Mouse (Mus musculus): ENCODE measurements around the gene Myrip. TPM values are rescaled to one million over a fixed set of nuclear protein-coding genes. Genes with fewer than 3 reads are reported as not detected.

Myrip gene
- polyA plus RNA-seq, 1 experiment from 2014 or later = 5.4 TPM

DNA sequence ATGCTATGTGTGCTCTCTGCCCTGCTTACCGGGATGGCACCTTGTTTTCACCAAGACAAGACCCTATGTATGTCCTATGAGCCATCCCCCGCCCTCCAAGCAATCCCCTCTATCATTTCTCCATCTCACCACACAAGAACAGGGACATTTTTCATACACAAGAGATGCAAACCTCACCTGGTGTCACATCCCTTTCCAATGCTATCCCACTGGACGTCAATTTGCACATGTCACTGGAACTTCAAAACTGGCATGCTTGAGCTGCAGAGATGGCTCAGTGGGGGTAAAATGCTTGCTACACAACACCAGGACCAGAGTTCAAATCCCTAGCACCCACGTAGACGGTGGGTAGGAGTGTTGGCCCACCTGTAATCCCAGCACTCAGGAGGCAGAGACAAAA is 196.7 kb downstream of the Myrip start:
- DNase-seq (no peak), ATAC-seq (ENCODE audit: low FRiP score, low TSS enrichment) (no peak)
- Histone ChIP-seq H3K4me2 (ENCODE audit: low read length) (no peak overlapping the region), H3K4me1 (ENCODE audit: control insufficient read depth, insufficient read depth, low read length) (peaks cover 13% of the 10 kb centered on the region), H3K4me3 (replicated peaks; ENCODE audit: low read depth, low read length) (no peak overlapping the region), H3K9ac (replicated peaks; ENCODE audit: low read length) (no peak overlapping the region), H3K27me3 (ENCODE audit: control insufficient read depth, insufficient read depth, low read length) (no peaks in the 10 kb centered on the region), H3K36me3 (ENCODE audit: control insufficient read depth, insufficient read depth, low read length) (peaks cover 31% of the 10 kb centered on the region), H3K27ac (replicated peaks; ENCODE audit: low read depth, low read length) (no peak overlapping the region), H3K9me3 (ENCODE audit: control insufficient read depth, low read length) (no peaks in the 10 kb centered on the region)
- 81% methylated on average over 5 of the region's 5 CpGs for WGBS

- H3K9me3 ChIP-seq (ENCODE audit: control insufficient read depth, low read length) = 0 out of 2 replicates have a peak, but pooled peaks cover 2% of the 10 kb centered on the region
- H3K4me2 ChIP-seq (ENCODE audit: low read length) = no peak overlapping the region
- no peaks in the 10 kb centered on the region for H3K27me3 ChIP-seq (ENCODE audit: control insufficient read depth, insufficient read depth, low read length)
- H3K9ac ChIP-seq (replicated peaks; ENCODE audit: low read length) = no peak overlapping the region
- no peak overlapping the region for H3K4me3 ChIP-seq (replicated peaks; ENCODE audit: low read depth, low read length)
- peaks cover 7% of the 10 kb centered on the region; the same call in 1 of the 2 replicates for H3K36me3 ChIP-seq (ENCODE audit: control insufficient read depth, insufficient read depth, low read length)
- 41% methylated on average over 10 of the region's 10 CpGs for WGBS
- no peak overlapping the region for H3K27ac ChIP-seq (replicated peaks; ENCODE audit: low read depth, low read length)
- ATAC-seq (ENCODE audit: low FRiP score, low TSS enrichment) = no peak
- no peaks in the 10 kb centered on the region for H3K4me1 ChIP-seq (ENCODE audit: control insufficient read depth, insufficient read depth, low read length)
- DNase-seq = no peak
These were observed 200.0 kb downstream of the Myrip start for GRCm38 (mm10) chr9:120501191-120501902.

DNA sequence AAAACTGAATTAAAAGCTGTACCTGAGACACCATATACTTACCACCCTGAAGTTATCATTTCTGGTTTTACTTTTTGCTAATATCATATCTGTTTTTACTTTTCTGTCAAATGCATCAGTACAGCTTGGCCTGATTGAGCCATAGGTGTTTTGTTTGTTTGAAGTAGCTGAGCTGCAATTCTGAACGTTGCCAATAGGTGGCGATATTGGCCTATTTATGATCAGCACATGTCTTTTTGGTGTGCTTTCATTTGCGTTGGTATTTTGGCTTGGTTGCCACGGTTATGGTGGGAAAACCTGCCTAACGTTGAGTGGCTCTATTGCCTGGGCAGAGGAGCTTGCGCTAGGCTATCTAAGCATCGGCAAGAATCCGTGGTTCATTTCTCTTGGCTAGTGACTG is 200.7 kb downstream of the Myrip start:
- DNase-seq (peak; percentile 95), ATAC-seq (ENCODE audit: low FRiP score, low TSS enrichment) (no peak; the same call in 1 of the 2 replicates)
- 0 out of 2 replicates have a peak, but pooled peaks cover 7% of the 10 kb centered on the region for H3K9me3 ChIP-seq (ENCODE audit: control insufficient read depth, low read length)
- H3K4me1 ChIP-seq (ENCODE audit: control insufficient read depth, insufficient read depth, low read length) = no peaks in the 10 kb centered on the region
- no peak overlapping the region for H3K4me2 ChIP-seq (ENCODE audit: low read length)
- H3K9ac ChIP-seq (replicated peaks; ENCODE audit: low read length) = peak overlapping the region; percentile 20; the same call in 1 of the 2 replicates
- H3K4me3 ChIP-seq (replicated peaks; ENCODE audit: low read depth, low read length) = no peak overlapping the region
- WGBS = 7% methylated on average over 8 of the region's 8 CpGs
- H3K27ac ChIP-seq (replicated peaks; ENCODE audit: low read depth, low read length) = no peak overlapping the region
- peaks cover 5% of the 10 kb centered on the region; the same call in 1 of the 2 replicates for H3K36me3 ChIP-seq (ENCODE audit: control insufficient read depth, insufficient read depth, low read length)
- H3K27me3 ChIP-seq (ENCODE audit: control insufficient read depth, insufficient read depth, low read length) = no peaks in the 10 kb centered on the region

GRCm38 (mm10) chr9:120504423-120504822 is 203.1 kb downstream of the Myrip start:
- H3K4me1 ChIP-seq (ENCODE audit: control insufficient read depth, insufficient read depth, low read length) = no peaks in the 10 kb centered on the region
- no peaks in the 10 kb centered on the region for H3K27me3 ChIP-seq (ENCODE audit: control insufficient read depth, insufficient read depth, low read length)

DNA sequence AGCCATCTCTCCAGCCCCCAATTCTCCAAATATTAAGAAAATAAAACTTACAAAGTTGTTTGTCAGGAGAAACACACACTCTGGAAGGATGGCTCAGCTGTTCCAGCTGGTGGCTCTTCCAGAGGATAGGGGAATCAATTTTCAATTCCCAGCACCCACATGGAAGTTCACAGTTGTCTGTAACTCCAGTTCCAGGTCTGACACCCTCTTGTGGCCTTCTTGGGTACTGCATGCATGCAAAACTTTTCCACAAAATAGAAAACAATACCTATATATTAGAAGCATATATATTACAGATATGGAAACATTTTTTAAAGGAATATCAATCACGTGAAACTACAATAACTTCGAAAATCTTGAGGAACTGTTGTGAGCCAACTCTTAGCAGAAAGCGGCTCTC is 210.5 kb downstream of the Myrip start:
- H3K27me3 ChIP-seq (ENCODE audit: control insufficient read depth, insufficient read depth, low read length) = no peaks in the 10 kb centered on the region
- no peak overlapping the region for H3K9ac ChIP-seq (replicated peaks; ENCODE audit: low read length)
- 0 out of 2 replicates have a peak, but pooled peaks cover under 1% of the 10 kb centered on the region for H3K9me3 ChIP-seq (ENCODE audit: control insufficient read depth, low read length)
- DNase-seq = peak; percentile 19
- no peaks in the 10 kb centered on the region for H3K36me3 ChIP-seq (ENCODE audit: control insufficient read depth, insufficient read depth, low read length)
- 79% methylated on average over 3 of the region's 3 CpGs for WGBS
- H3K4me1 ChIP-seq (ENCODE audit: control insufficient read depth, insufficient read depth, low read length) = no peaks in the 10 kb centered on the region
- ATAC-seq (ENCODE audit: low FRiP score, low TSS enrichment) = no peak
- H3K4me2 ChIP-seq (ENCODE audit: low read length) = no peak overlapping the region
- H3K27ac ChIP-seq (replicated peaks; ENCODE audit: low read depth, low read length) = no peak overlapping the region
- H3K4me3 ChIP-seq (replicated peaks; ENCODE audit: low read depth, low read length) = no peak overlapping the region

More at GRCm38 (mm10) chr9:120504423-120504822, 203.1 kb downstream of the Myrip start:
- Histone ChIP-seq H3K4me3 (replicated peaks; ENCODE audit: low read depth, low read length) (no peak overlapping the region), H3K36me3 (ENCODE audit: control insufficient read depth, insufficient read depth, low read length) (no peaks in the 10 kb centered on the region), H3K9ac (replicated peaks; ENCODE audit: low read length) (no peak overlapping the region), H3K27ac (replicated peaks; ENCODE audit: low read depth, low read length) (no peak overlapping the region), H3K9me3 (ENCODE audit: control insufficient read depth, low read length) (0 out of 2 replicates have a peak, but pooled peaks cover 7% of the 10 kb centered on the region), H3K4me2 (ENCODE audit: low read length) (no peak overlapping the region)
- ATAC-seq (ENCODE audit: low FRiP score, low TSS enrichment) (no peak), DNase-seq (no peak)
- WGBS = 86% methylated on average over 2 of the region's 2 CpGs

DNA sequence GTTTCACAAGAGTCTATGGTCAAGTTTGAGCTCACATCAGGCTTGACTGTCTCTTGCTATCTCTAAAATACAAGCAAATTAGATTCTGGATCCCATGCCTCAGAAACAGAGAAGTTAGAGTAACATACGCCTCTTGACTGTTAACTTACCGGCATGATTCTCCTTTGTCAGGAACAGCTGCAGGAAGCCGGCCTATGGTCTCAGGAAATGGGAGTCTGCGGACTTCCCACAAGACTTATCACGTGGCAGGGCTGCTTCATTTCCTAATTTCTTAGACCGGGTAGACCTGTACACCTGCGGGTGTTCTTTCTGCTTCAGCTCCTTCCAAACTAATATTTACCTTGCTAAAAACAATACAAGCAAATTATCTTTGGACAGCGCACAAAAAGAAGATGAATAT is 215.4 kb downstream of the Myrip start:
- H3K36me3 ChIP-seq (ENCODE audit: control insufficient read depth, insufficient read depth, low read length) = no peaks in the 10 kb centered on the region

GRCm38 (mm10) chr9:120518946-120519345 is 217.6 kb downstream of the Myrip start:
- Histone ChIP-seq H3K9me3 (ENCODE audit: control insufficient read depth, low read length) (no peaks in the 10 kb centered on the region), H3K36me3 (ENCODE audit: control insufficient read depth, insufficient read depth, low read length) (no peaks in the 10 kb centered on the region), H3K4me1 (ENCODE audit: control insufficient read depth, insufficient read depth, low read length) (no peaks in the 10 kb centered on the region), H3K4me3 (replicated peaks; ENCODE audit: low read depth, low read length) (no peak overlapping the region), H3K27ac (replicated peaks; ENCODE audit: low read depth, low read length) (no peak overlapping the region), H3K9ac (replicated peaks; ENCODE audit: low read length) (no peak overlapping the region), H3K4me2 (ENCODE audit: low read length) (no peak overlapping the region), H3K27me3 (ENCODE audit: control insufficient read depth, insufficient read depth, low read length) (no peaks in the 10 kb centered on the region)
- no peak for ATAC-seq (ENCODE audit: low FRiP score, low TSS enrichment)
- WGBS = 81% methylated on average over 3 of the region's 3 CpGs
- no peak for DNase-seq

More for the DNA sequence above, 215.4 kb downstream of the Myrip start:
- DNase-seq (no peak), ATAC-seq (ENCODE audit: low FRiP score, low TSS enrichment) (no peak)
- WGBS = 90% methylated on average over 8 of the region's 8 CpGs
- no peak overlapping the region for H3K4me2 ChIP-seq (ENCODE audit: low read length)
- no peak overlapping the region for H3K27ac ChIP-seq (replicated peaks; ENCODE audit: low read depth, low read length)
- no peaks in the 10 kb centered on the region for H3K4me1 ChIP-seq (ENCODE audit: control insufficient read depth, insufficient read depth, low read length)
- H3K4me3 ChIP-seq (replicated peaks; ENCODE audit: low read depth, low read length) = no peak overlapping the region
- no peaks in the 10 kb centered on the region for H3K27me3 ChIP-seq (ENCODE audit: control insufficient read depth, insufficient read depth, low read length)
- no peaks in the 10 kb centered on the region for H3K9me3 ChIP-seq (ENCODE audit: control insufficient read depth, low read length)
- H3K9ac ChIP-seq (replicated peaks; ENCODE audit: low read length) = no peak overlapping the region

DNA sequence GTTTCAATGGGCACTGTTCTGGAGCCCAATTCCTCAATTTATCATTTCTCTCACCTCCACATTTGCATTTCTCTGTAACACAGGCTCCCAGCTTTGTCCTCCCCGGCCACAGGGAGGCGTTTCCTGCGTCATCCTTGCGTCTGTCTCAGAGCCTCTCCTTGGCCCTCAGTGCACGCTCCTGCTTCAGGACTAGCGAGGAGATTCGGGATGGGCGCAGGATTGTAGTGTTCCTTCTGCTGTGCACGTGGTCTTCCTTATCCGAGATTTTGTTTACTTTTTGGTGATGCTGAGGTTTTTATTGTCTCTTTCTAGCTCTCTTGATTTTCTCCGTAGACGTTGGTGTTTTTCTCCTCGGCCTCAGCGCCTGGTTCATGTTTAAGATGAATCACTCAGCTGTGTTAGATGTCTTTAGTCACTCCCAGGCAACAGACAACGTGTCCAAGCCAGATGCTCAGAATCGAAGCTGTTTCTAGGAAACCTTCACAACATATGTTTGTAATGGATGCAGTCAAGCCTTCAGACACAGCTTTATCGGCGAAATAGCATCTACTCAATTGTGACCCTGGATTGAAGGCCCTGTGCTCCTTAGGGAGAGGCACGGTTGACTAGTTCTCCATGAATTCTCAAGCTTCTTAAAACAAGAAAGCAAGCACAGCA is 218.3 kb downstream of the Myrip start:
- no peaks in the 10 kb centered on the region for H3K9me3 ChIP-seq (ENCODE audit: control insufficient read depth, low read length)
- ATAC-seq (ENCODE audit: low FRiP score, low TSS enrichment) = no peak
- H3K27me3 ChIP-seq (ENCODE audit: control insufficient read depth, insufficient read depth, low read length) = no peaks in the 10 kb centered on the region
- no peak overlapping the region for H3K4me3 ChIP-seq (replicated peaks; ENCODE audit: low read depth, low read length)
- H3K9ac ChIP-seq (replicated peaks; ENCODE audit: low read length) = no peak overlapping the region
- no peaks in the 10 kb centered on the region for H3K4me1 ChIP-seq (ENCODE audit: control insufficient read depth, insufficient read depth, low read length)
- 35% methylated on average over 19 of the region's 19 CpGs for WGBS
- no peak overlapping the region; the same call in 1 of the 2 replicates for H3K4me2 ChIP-seq (ENCODE audit: low read length)
- peak; percentile 45 for DNase-seq
- no peak overlapping the region for H3K27ac ChIP-seq (replicated peaks; ENCODE audit: low read depth, low read length)
- H3K36me3 ChIP-seq (ENCODE audit: control insufficient read depth, insufficient read depth, low read length) = no peaks in the 10 kb centered on the region
